Mouse (Mus musculus) MEL (cell line): ENCODE data around the gene Rnaseh1.

Experiments
- E2F4 ChIP-seq: IDR thresholded peaks from 2 replicates; pipeline ENCODE4 v1.6.1; 2011; ENCODE audit warnings: low read depth, low read length, improper control_type of control experiment, borderline replicate concordance
- ETS1 ChIP-seq: IDR thresholded peaks from 2 replicates; pipeline ENCODE4 v1.6.1; 2012; ENCODE audit warnings: low read depth, mild to moderate bottlenecking, inconsistent platforms, low read length, improper control_type of control experiment, moderate library complexity
- HCFC1 ChIP-seq: IDR thresholded peaks from 2 replicates; pipeline ENCODE4 v1.6.1; 2012; ENCODE audit warnings: low read depth, mild to moderate bottlenecking, inconsistent platforms, low read length, improper control_type of control experiment, moderate library complexity
- MAFK ChIP-seq: IDR thresholded peaks from 2 replicates; pipeline ENCODE4 v1.6.1; 2011; ENCODE audit warnings: low read depth, mild to moderate bottlenecking, low read length, improper control_type of control experiment, borderline replicate concordance
- MAX ChIP-seq: IDR thresholded peaks from 2 replicates; pipeline ENCODE4 v1.6.1; 2011; ENCODE audit warnings: low read length, improper control_type of control experiment
- POLR2A ChIP-seq, 2 experiments: IDR thresholded peaks; 2 replicates each; pipeline ENCODE4 v1.6.1; 2011 to 2012; ENCODE audit warnings: low read length in 2 of 2, mild to moderate bottlenecking in 2 of 2, control low read depth in 1 of 2, improper control_type of control experiment in 1 of 2, low read depth in 1 of 2, moderate library complexity in 1 of 2; ENCODE audit not compliant: control insufficient read depth in 1 of 2, insufficient read depth in 1 of 2, poor library complexity in 1 of 2
- RAD21 ChIP-seq: IDR thresholded peaks from 2 replicates; pipeline ENCODE4 v1.6.1; 2011; ENCODE audit warnings: mild to moderate bottlenecking, low read depth, low read length, improper control_type of control experiment
- SIN3A ChIP-seq: IDR thresholded peaks from 2 replicates; pipeline ENCODE4 v1.6.1; 2012; ENCODE audit warnings: low read length, improper control_type of control experiment, inconsistent platforms
- TAL1 ChIP-seq: IDR thresholded peaks from 2 replicates; pipeline ENCODE4 v1.6.1; 2012; ENCODE audit warnings: mild to moderate bottlenecking, inconsistent platforms, low read length, moderate library complexity, mixed read lengths
- USF1 ChIP-seq: IDR thresholded peaks from 2 replicates; pipeline ENCODE4 v1.6.1; 2014; ENCODE audit warnings: low read depth, mild to moderate bottlenecking, inconsistent platforms, low read length, improper control_type of control experiment, moderate library complexity
- ZC3H11A ChIP-seq: IDR thresholded peaks from 2 replicates; pipeline ENCODE4 v1.6.1; 2012; ENCODE audit warnings: low read depth, mild to moderate bottlenecking, inconsistent platforms, low read length, improper control_type of control experiment

- TF ChIP-seq MAX (no peak), TAL1 (no peak), E2F4 (no peak), POLR2A (IDR thresholded peaks at IDR 0.05; ENCODE audit: control insufficient read depth in 1 of 2, insufficient read depth in 1 of 2, low read depth in 1 of 2, low read length in 2 of 2, poor library complexity in 1 of 2) (no peak), ETS1 (no peak), ZC3H11A (no peak), HCFC1 (no peak), SIN3A (no peak), RAD21 (no peak), MAFK (no peak), USF1 (no peak)
Observed at GRCm38 (mm10) chr12:28662628-28663027, 13.2 kb downstream of the Rnaseh1 start.
